Mouse (Mus musculus) adipocyte (in vitro differentiated cells): Measurements from ENCODE around the gene Rab3il1.
A peak's percentile ranks its signal among the peaks of the same experiment; 100 is the strongest.

ENCODE experiments used
- DNase-seq: peaks from one replicate; pipeline ENCODE4 v3.0.0-alpha.2; 2016; ENCODE audit warnings: low spot score

Rab3il1 gene

GRCm38 (mm10) chr19:10013913-10014312 lies 12.4 kb downstream of the Rab3il1 start:
- peak; percentile 36 for DNase-seq

- DNase-seq: no peak
Observed at GRCm38 (mm10) chr19:10014824-10015223, 13.4 kb downstream of the Rab3il1 start.

- no peak for DNase-seq
Observed at GRCm38 (mm10) chr19:10015442-10015841, 14.0 kb downstream of the Rab3il1 start.

DNA sequence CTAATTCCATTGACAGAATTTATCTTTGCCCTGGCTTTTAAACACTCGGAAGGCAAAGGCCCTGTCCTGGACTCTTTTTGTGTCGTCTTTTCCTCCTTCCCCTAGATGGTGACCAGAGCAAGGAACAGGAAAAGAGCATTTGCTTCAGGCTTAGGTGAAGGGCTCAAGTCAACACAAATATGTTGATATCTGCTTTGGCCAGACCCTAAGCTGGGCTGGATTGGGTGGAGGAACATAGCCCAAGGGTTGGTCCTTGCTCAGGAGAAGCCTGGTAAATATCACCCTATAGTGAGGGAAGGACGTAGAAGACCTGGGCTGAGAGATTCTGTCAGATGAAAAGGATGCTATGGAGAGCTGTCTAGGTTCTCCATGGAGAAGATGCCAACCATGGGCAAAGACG lies 14.7 kb downstream of the Rab3il1 start:
- no peak for DNase-seq

- peak; percentile 81 for DNase-seq
Observed at GRCm38 (mm10) chr19:10017637-10018526, 16.4 kb downstream of the Rab3il1 start.

DNA sequence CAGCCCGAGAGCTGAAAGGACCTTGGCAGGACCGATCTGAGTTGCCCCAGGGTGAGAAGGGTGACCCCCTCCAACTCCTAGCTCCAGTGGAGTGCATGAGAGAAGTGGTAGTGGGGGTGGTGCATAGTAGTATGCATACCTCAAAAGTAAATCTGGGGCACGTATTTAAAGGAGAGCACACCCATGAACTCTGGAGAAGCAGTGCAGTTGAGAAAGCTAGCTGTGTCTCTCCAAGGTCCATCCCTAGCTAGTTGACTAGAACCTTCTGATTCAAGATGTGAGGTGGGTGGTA lies 17.0 kb downstream of the Rab3il1 start:
- DNase-seq: no peak

DNA sequence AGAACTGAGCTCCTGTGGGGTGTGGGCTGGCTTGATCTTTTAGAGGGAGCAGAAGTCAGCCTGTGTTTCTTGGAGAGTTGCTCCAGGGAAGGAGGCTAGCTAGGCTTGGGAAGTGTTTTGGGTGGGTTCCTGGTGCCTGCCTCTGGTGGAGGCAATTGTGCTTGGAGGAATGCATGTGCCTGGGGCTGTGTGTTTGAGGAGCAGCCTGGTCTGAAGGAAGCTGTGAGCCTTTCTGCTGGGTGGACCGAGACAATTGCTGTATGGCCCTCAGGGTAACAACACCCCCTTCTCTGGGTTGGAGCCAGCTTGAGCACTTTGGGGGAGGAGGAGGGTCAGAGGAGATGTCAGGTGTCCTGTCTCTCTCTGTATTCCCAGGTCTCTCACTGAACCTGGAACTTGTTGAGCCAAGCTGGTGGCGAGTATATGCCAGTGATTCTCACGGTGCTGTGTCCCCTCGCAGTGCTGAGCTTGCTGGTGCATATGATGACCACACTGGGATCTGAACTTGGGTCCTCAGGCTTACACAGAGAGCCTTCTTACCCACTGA lies 17.8 kb downstream of the Rab3il1 start:
- no peak for DNase-seq

- DNase-seq: no peak
Observed at GRCm38 (mm10) chr19:10021981-10022380, 20.5 kb downstream of the Rab3il1 start.

- DNase-seq: peak; percentile 84
Observed at GRCm38 (mm10) chr19:10022414-10023303, 21.2 kb downstream of the Rab3il1 start.

DNA sequence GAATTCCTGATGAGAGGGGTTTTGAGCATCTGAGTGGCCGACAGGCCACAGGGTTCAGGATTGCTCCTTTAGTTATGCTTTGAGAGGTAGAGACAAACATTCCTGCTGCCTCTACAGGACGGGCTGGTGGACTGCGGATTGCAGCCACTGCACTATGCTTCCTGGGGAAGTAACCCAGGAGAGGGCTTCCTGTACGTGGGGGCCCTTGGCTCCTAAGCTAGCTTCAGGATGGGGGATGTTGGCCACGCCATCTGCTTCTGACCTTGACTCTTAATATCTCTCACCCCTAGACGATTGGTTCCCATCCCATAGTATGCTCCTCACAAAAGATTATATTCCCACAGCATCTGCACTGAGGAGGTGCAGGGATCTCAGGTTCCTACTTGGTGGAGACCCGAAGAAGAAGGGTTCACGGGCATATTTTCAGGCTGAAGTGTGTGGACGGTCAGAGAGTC lies 21.9 kb downstream of the Rab3il1 start:
- no peak for DNase-seq

GRCm38 (mm10) chr19:10025169-10025875 lies 23.9 kb downstream of the Rab3il1 start:
- peak; percentile 95 for DNase-seq

DNA sequence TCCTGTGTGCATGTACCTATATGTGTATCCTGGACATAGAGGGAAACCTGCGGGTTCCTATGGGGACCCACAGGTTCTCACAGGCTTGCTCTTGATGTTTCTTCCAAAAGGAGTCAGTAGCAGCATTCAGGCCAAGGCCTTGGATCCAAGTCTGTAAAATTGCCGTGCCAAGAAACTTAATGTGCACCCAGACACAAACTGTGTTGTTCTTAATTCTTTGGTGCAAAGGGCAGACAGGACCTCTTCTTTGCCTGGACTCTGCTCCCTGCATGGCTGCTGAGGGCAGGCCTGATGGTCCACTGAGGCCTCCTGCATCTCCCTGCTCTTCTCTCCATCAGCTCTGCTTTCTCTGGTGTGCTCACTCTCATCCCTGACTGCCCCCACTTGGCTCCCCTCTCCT lies 28.3 kb downstream of the Rab3il1 start:
- no peak for DNase-seq

DNA sequence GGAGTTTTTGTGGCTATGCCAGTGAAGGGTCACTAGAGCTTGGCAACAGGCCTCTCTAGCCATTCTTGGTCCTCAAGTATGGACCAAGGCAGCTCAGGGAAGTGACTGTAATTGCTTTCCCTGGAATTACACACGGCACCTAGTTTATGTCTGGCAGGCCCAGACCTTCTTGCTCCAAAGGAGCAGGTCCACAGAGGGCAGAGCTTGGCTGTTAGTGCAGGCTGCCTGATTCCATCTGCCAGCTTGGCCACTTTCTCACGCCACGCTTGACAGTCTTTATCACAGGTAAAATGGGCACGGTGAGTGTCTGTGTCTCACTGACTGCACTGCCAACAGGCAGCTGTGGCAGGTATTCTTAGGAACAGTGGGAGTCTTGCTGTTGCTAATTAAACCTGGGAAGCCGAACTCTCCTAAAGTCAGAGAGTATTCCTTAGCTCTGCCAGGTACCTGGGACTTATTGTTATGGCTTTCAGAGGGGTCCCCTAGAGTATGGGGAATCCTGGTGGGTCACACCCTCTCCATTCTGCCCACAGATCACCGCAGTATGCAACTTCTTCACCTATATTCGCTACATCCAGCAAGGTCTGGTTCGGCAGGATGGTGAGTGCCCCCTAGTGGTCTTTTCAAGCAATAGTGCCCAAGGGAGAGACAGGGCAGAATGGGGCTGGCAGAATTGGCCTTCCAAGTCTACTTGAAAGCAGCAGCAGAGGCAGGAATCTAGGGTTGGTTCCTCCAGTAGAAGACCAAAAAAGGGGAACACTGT lies 31.9 kb downstream of the Rab3il1 start:
- DNase-seq: peak; percentile 85

- peak; percentile 82 for DNase-seq
Observed at GRCm38 (mm10) chr19:10034356-10034755, 32.9 kb downstream of the Rab3il1 start.

- peak; percentile 90 for DNase-seq
Observed at GRCm38 (mm10) chr19:10034785-10035447, 33.4 kb downstream of the Rab3il1 start.

DNA sequence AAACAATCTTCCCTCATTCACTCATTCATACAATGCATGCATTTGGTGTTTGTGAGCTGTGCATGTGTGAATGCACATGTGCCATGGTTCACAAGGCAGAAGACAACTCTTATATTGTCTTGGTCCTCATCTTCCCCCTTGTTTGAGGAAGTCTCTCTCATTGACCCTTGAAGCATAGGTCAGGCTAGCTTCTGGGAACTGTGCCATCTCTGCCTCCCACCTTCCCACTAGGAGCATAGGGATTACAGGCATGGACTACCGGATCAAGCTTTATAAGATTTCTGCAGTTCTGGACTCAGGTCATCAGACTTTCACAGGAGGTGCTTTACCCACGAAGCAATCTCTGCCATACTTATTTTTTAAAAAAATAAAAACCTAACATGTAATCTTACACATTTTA lies 36.1 kb downstream of the Rab3il1 start:
- DNase-seq: peak; percentile 45

DNA sequence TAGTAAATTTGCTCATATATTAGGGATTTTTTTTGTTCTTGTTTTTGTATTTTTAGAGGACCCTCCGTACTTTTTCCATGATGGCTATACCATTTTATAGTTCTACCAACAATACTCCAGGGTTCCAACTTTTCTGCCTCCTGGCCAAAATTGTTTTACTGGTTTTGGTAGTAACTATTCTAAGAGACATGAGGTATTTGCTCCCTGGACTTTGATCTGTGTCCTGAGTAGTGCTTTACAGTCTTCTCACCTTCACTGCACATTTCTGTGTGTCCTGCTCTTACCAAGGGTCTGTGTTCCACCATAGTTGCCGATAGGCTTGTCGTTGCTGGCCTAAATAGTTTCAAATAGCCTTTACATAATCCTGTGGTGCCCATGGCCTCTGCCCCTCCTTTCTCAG lies 36.9 kb downstream of the Rab3il1 start:
- no peak for DNase-seq

DNA sequence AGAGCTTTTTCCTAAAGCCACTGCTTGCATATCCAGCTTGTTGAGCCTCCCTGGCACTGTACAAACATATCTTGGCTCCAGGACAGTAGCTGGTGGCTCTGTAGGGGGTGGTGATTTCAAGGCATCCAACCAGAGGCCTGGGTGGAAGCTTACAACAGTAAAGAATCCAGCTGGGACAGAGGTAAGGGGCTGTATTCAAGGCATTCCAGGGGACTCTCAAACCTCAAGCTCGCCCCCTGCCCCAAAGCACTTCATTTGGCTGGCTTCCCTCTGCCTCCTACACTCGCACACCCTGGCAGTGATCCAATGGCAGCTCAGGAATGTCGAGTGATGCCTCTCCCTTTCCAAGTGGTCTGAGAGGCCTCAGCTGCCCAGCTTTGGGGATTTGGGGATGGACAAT lies 37.4 kb downstream of the Rab3il1 start:
- peak; percentile 96 for DNase-seq

GRCm38 (mm10) chr19:10039615-10040014 lies 38.1 kb downstream of the Rab3il1 start:
- DNase-seq: no peak

GRCm38 (mm10) chr19:10040866-10041387 lies 39.5 kb downstream of the Rab3il1 start:
- no peak for DNase-seq
